Mouse (Mus musculus) C2C12 (cell line): Measurements from ENCODE around the gene Ift46.

Experiments used
- CTCF ChIP-seq: IDR thresholded peaks from one replicate; pipeline ENCODE4 v1.5.1; 2011; ENCODE audit not compliant: control insufficient read depth, insufficient read depth, insufficient read length
- FOSL1 ChIP-seq: IDR thresholded peaks from one replicate; pipeline ENCODE4 v1.8.0; 2011; ENCODE audit warnings: mild to moderate bottlenecking, low read length; ENCODE audit not compliant: poor library complexity, insufficient read depth, severe bottlenecking
- MAX ChIP-seq: IDR thresholded peaks from one replicate; pipeline ENCODE4 v1.6.1; 2011; ENCODE audit warnings: mild to moderate bottlenecking, control low read depth
- MYOG ChIP-seq: IDR thresholded peaks from one replicate; pipeline ENCODE4 v1.6.1; 2011; ENCODE audit not compliant: control insufficient read depth, insufficient read length; ENCODE audit errors: extremely low read depth
- USF1 ChIP-seq: IDR thresholded peaks from one replicate; pipeline ENCODE4 v1.6.1; 2011; ENCODE audit warnings: low read depth, mild to moderate bottlenecking, control low read depth, moderate library complexity

DNA sequence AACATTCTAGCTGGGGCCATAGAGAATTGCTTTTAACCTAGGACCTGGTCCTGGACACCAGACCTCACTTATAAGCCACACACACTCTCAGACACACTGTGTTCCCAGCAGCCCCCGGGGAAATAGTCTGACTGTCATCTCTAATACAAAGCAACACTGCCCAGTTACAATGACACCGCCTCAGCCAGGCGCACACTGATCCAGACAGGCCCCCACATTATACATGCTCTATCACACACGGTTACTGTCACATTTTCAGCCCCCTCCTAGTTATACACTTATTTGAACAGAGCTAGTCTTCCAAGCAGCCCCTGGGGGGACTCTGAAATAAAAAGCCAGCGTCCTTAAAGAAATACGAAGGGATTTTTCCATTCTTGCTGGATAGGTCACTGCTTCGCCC lies 45.1 kb upstream of the Ift46 start:
- TF ChIP-seq FOSL1 (no peak), CTCF (no peak), USF1 (no peak), MAX (no peak), MYOG (no peak)
